Comparison of ENCODE assay signal across 9 mouse cellular contexts in the genomic region with DNA sequence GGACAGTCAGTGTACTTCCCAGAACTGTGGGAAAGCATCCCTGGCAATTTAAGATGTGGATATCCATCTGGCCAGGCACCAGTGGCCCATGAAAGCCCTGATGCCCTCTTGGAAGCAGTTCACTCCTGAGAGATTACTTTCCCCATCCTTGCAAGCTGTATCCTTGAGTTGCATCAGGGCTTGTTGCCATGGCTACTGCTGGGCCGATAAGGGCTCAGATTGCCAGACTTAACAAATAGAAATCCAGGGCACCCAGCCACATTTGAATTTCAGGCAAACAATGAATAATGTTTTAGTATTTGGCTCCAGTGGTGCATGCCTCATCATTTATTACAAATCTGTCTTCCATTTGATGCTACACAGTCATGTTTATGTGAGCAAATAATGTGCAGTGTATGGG.
DNase-seq lines count a peak whose midpoint lies in the region.
"Had no signal": no experiment of that assay in that cellular context is flagged by ENCODE, and none has a peak within 500 bp of the region (broad histone marks: within the 10 kb centered on the region; RNA-seq: fewer than 3 reads in every experiment).

No protein-coding gene starts in this region.

- peak; percentile 29 to 34 for DNase-seq in heart, postnatal 14 days
- no peak for DNase-seq in heart, adult 11 months
- peak; percentile 46 for DNase-seq in urinary bladder, postnatal 14 days (ENCODE audit: low spot score)
- no peak for DNase-seq in urinary bladder, postnatal 10 days (ENCODE audit: low spot score)
- DNase-seq in layer of hippocampus, adult 9-10 months (ENCODE audit: low spot score), result peak; percentile 67
- peak; percentile 58 for DNase-seq in telencephalon, adult 2 months (ENCODE audit: low read depth, low spot score)
- DNase-seq in kidney, adult 11 months, result no peak
- DNase-seq in kidney, adult 18-20 months, result no peak
- DNase-seq: cerebellum, adult 8-10 months had no signal

- intact Hi-C loops in heart, postnatal 14 days (cut with DNase I), result no loop called here

Comparison
In these comparisons a context has a peak if more than half of its experiments do, and no peak if none do; other contexts are left out.
1. DNase-seq: peak in heart, postnatal 14 days (2 of 2), urinary bladder, postnatal 14 days (single experiment), layer of hippocampus, adult 9-10 months (single experiment) and telencephalon, adult 2 months (single experiment); none in heart, adult 11 months (single experiment), urinary bladder, postnatal 10 days (single experiment), kidney, adult 11 months (single experiment) and kidney, adult 18-20 months (single experiment).